Mouse (Mus musculus): ENCODE results near the gene Paxbp1. TPM values are rescaled to one million over a fixed set of nuclear protein-coding genes. Genes with fewer than 3 reads are reported as not detected.

Gene Paxbp1
- polyA plus RNA-seq, 1 experiment from 2014 or later = 26.4 TPM

GRCm38 (mm10) chr16:91020842-91021483 lies 23.4 kb downstream of the Paxbp1 start:
- Histone ChIP-seq H3K36me3 (ENCODE audit: insufficient read depth, low read length) (peaks cover 72% of the 10 kb centered on the region), H3K4me1 (replicated peaks; ENCODE audit: insufficient read depth, low read length) (no peaks in the 10 kb centered on the region), H3K9me3 (replicated peaks; ENCODE audit: low read length) (no peaks in the 10 kb centered on the region), H3K27ac (no peak overlapping the region), H3K9ac (ENCODE audit: low read depth, low read length) (no peak overlapping the region), H3K4me2 (ENCODE audit: low read length) (no peak overlapping the region), H3K4me3 (replicated peaks; ENCODE audit: low read depth, low read length) (no peak overlapping the region), H3K27me3 (ENCODE audit: insufficient read depth, low read length) (no peaks in the 10 kb centered on the region)
- TF ChIP-seq CTCF (IDR thresholded peaks at IDR 0.05; ENCODE audit: low read depth) = no peak
- DNase-seq (ENCODE audit: low spot score) (no peak), ATAC-seq (replicated peaks; ENCODE audit: low FRiP score, low read depth) (no peak)
- 89% methylated on average over 10 of the region's 10 CpGs for WGBS

DNA sequence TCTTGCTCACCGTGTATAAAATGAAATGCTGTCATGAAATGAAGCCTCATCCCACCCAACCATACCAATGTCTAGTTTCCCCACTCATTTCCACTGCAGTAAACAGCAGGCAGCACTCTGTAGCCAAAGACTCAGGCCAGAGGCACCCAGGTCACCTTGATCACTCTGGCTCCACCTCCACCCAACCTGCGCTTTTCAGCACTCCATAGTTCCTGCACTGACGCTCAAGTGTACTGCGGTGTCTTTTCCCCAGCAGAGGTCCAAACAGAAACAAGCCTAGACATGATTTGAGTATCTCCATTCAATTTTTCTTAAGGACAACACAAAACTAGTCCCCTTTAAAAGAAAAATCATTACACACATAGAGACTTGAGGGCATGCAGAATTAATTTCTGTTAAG lies 24.9 kb downstream of the Paxbp1 start:
- no peak for ATAC-seq (replicated peaks; ENCODE audit: low FRiP score, low read depth)
- no peak for DNase-seq (ENCODE audit: low spot score)
- no peak overlapping the region for H3K9ac ChIP-seq (ENCODE audit: low read depth, low read length)
- no peak for TF ChIP-seq CTCF (IDR thresholded peaks at IDR 0.05; ENCODE audit: low read depth)
- WGBS = 98% methylated on average over 4 of the region's 4 CpGs
- no peak overlapping the region for H3K4me2 ChIP-seq (ENCODE audit: low read length)
- no peak overlapping the region for H3K27ac ChIP-seq
- peaks cover 67% of the 10 kb centered on the region for H3K36me3 ChIP-seq (ENCODE audit: insufficient read depth, low read length)
- H3K27me3 ChIP-seq (ENCODE audit: insufficient read depth, low read length) = no peaks in the 10 kb centered on the region
- H3K4me1 ChIP-seq (replicated peaks; ENCODE audit: insufficient read depth, low read length) = no peaks in the 10 kb centered on the region
- H3K9me3 ChIP-seq (replicated peaks; ENCODE audit: low read length) = no peaks in the 10 kb centered on the region
- H3K4me3 ChIP-seq (replicated peaks; ENCODE audit: low read depth, low read length) = no peak overlapping the region

- 84% methylated on average over 4 of the region's 4 CpGs for WGBS
- DNase-seq (ENCODE audit: low spot score) = no peak
Measured at GRCm38 (mm10) chr16:91015761-91016160, 28.6 kb downstream of the Paxbp1 start.

GRCm38 (mm10) chr16:91011847-91012246 lies 32.5 kb downstream of the Paxbp1 start:
- H3K4me1 ChIP-seq (replicated peaks; ENCODE audit: insufficient read depth, low read length) = peaks cover 7% of the 10 kb centered on the region
- no peaks in the 10 kb centered on the region for H3K27me3 ChIP-seq (ENCODE audit: insufficient read depth, low read length)
- peaks cover 19% of the 10 kb centered on the region for H3K36me3 ChIP-seq (ENCODE audit: insufficient read depth, low read length)
- no peaks in the 10 kb centered on the region for H3K9me3 ChIP-seq (replicated peaks; ENCODE audit: low read length)
- no peak overlapping the region for H3K9ac ChIP-seq (ENCODE audit: low read depth, low read length)
- peak overlapping the region; percentile 86 for H3K4me2 ChIP-seq (ENCODE audit: low read length)
- 28% methylated on average over 3 of the region's 3 CpGs for WGBS
- ATAC-seq (replicated peaks; ENCODE audit: low FRiP score, low read depth) (no peak), DNase-seq (ENCODE audit: low spot score) (peak; percentile 19)
- H3K27ac ChIP-seq = peak overlapping the region; percentile 93
- peak overlapping the region; percentile 75 for H3K4me3 ChIP-seq (replicated peaks; ENCODE audit: low read depth, low read length)
- no peak for TF ChIP-seq CTCF (IDR thresholded peaks at IDR 0.05; ENCODE audit: low read depth)

More at GRCm38 (mm10) chr16:91015761-91016160, 28.6 kb downstream of the Paxbp1 start:
- Histone ChIP-seq H3K27ac (no peak overlapping the region), H3K4me1 (replicated peaks; ENCODE audit: insufficient read depth, low read length) (no peaks in the 10 kb centered on the region; the same call in 1 of the 2 replicates), H3K4me2 (ENCODE audit: low read length) (no peak overlapping the region), H3K27me3 (ENCODE audit: insufficient read depth, low read length) (no peaks in the 10 kb centered on the region), H3K9ac (ENCODE audit: low read depth, low read length) (no peak overlapping the region), H3K4me3 (replicated peaks; ENCODE audit: low read depth, low read length) (no peak overlapping the region), H3K9me3 (replicated peaks; ENCODE audit: low read length) (no peaks in the 10 kb centered on the region), H3K36me3 (ENCODE audit: insufficient read depth, low read length) (peaks cover 50% of the 10 kb centered on the region)
- TF ChIP-seq CTCF (IDR thresholded peaks at IDR 0.05; ENCODE audit: low read depth) = no peak
- no peak for ATAC-seq (replicated peaks; ENCODE audit: low FRiP score, low read depth)

DNA sequence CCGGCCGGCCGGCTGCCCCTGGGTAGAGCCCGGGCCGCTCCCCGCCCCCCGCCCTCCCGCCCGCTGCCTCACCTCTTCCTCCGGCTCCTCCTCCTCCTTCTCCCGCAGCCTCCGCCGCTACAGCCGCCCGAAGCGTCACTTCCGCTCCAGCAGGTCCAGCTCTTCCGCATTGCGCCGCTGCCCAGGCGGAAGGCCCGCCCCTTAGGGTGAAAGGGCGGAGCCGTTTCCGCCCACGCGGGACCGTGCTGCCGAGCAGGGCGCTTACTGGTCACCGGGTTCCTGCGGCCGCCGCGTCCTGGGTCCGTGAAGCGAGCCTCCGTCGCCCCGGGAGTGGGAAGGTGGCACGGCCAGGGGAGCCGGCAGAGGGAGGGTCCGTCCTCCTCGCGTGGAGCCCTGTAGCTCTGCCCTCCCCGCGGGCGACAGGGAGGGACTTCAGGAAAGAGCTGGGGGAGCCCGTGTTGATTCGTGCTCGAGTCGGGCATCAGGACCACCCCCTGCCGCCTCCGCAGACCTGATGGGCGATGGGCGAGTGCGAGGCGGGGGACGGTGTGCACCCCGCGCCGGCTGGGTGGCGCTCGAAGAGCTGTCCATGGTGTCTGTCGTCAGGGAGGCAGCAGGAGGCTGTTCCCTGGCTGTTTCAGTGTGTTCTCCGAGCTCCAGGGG lies 33.2 kb downstream of the Paxbp1 start, which contains the start of gene Synj1:
Gene Synj1 (minus strand): TSS at position 288 of the 663 bp plus-strand sequence.
- DNase-seq (ENCODE audit: low spot score) (peak; percentile 98), ATAC-seq (replicated peaks; ENCODE audit: low FRiP score, low read depth) (peak; percentile 92)
- under 1% methylated on average over 57 of the region's 66 CpGs for WGBS
- Histone ChIP-seq H3K4me3 (replicated peaks; ENCODE audit: low read depth, low read length) (peak within 1 kb of the TSS; percentile 75), H3K4me1 (replicated peaks; ENCODE audit: insufficient read depth, low read length) (peaks cover 7% of the 10 kb centered on the region), H3K36me3 (ENCODE audit: insufficient read depth, low read length) (peaks cover 19% of the 10 kb centered on the region), H3K27ac (peak within 1 kb of the TSS; percentile 93), H3K4me2 (ENCODE audit: low read length) (peak within 1 kb of the TSS; percentile 86), H3K9ac (ENCODE audit: low read depth, low read length) (peak within 1 kb of the TSS; percentile 87), H3K9me3 (replicated peaks; ENCODE audit: low read length) (no peaks in the 10 kb centered on the region), H3K27me3 (ENCODE audit: insufficient read depth, low read length) (no peaks in the 10 kb centered on the region)
- TF ChIP-seq CTCF (IDR thresholded peaks at IDR 0.05; ENCODE audit: low read depth) = no peak

DNA sequence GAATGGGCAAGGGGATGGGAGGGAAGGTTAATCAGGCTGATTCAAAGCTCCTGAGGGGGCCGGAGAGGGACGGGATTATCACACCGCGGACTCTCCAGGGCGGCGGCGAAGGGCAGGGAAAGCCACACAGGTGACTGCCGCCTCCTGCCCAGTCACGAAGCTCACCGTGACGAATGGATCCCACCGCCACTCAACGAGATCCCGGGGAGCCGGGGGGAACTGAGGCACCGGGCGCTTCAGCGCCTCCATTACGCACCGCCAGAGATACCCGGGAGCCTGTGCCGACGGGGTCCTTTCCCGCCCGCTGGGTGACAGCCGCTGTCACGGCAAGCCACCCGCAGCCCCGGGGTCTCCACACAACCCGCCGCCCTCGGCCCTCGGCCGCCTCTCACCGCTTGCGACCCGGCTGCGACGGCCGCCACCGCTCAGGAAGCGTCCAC lies 33.7 kb downstream of the Paxbp1 start:
- no peak for TF ChIP-seq CTCF (IDR thresholded peaks at IDR 0.05; ENCODE audit: low read depth)
- Histone ChIP-seq H3K4me2 (ENCODE audit: low read length) (peak overlapping the region; percentile 86), H3K9me3 (replicated peaks; ENCODE audit: low read length) (no peaks in the 10 kb centered on the region), H3K9ac (ENCODE audit: low read depth, low read length) (peak overlapping the region; percentile 87), H3K27ac (peak overlapping the region; percentile 93), H3K36me3 (ENCODE audit: insufficient read depth, low read length) (peaks cover 14% of the 10 kb centered on the region), H3K4me1 (replicated peaks; ENCODE audit: insufficient read depth, low read length) (peaks cover 7% of the 10 kb centered on the region), H3K4me3 (replicated peaks; ENCODE audit: low read depth, low read length) (peak overlapping the region; percentile 75), H3K27me3 (ENCODE audit: insufficient read depth, low read length) (no peaks in the 10 kb centered on the region)
- 0% methylated on average over 24 of the region's 42 CpGs for WGBS
- ATAC-seq (replicated peaks; ENCODE audit: low FRiP score, low read depth) (no peak), DNase-seq (ENCODE audit: low spot score) (no peak)
